Mouse (Mus musculus) limb, embryonic 15.5 days (tissue): ENCODE results near the gene B3gnt2. TPM values are rescaled to one million over a fixed set of nuclear protein-coding genes. Genes with fewer than 3 reads are reported as not detected.

ENCODE experiments used
- ATAC-seq: fragments of 200-750 bp; cut with Nextera tagmentation; 2 replicates; pipeline ENCODE4 v1.8.0; 2017; ENCODE audit warnings: low read depth, moderate TSS enrichment; ENCODE audit not compliant: insufficient number of reproducible peaks, low FRiP score, low TSS enrichment
- H3K27ac ChIP-seq: fragments of 300-500 bp; sonication (generic); 2 replicates; pipeline ENCODE4 v1.5.1; 2015; ENCODE audit warnings: moderate library complexity, mild to moderate bottlenecking, inconsistent platforms
- H3K27me3 ChIP-seq: fragments of 300-500 bp; sonication (generic); 2 replicates; pipeline ENCODE4 v1.6.1; 2015; ENCODE audit warnings: inconsistent platforms
- H3K36me3 ChIP-seq: fragments of 300-500 bp; sonication (generic); 2 replicates; pipeline ENCODE4 v1.6.1; 2015; ENCODE audit warnings: inconsistent platforms
- H3K4me1 ChIP-seq: fragments of 300-500 bp; sonication (generic); 2 replicates; pipeline ENCODE4 v1.6.1; 2015; ENCODE audit warnings: inconsistent platforms
- H3K4me2 ChIP-seq: fragments of 300-500 bp; sonication (generic); 2 replicates; pipeline ENCODE4 v1.6.1; 2015; ENCODE audit warnings: mild to moderate bottlenecking, inconsistent platforms
- H3K4me3 ChIP-seq: fragments of 300-500 bp; sonication (generic); 2 replicates; pipeline ENCODE4 v1.5.1; 2015; ENCODE audit warnings: mild to moderate bottlenecking, inconsistent platforms
- H3K9ac ChIP-seq: fragments of 300-500 bp; sonication (generic); 2 replicates; pipeline ENCODE4 v1.6.1; 2015; ENCODE audit warnings: inconsistent platforms
- H3K9me3 ChIP-seq: fragments of 300-500 bp; sonication (generic); 2 replicates; pipeline ENCODE4 v1.6.1; 2016; ENCODE audit warnings: inconsistent platforms
- WGBS: fragments of 180-500 bp; shearing (Covaris S2); methylation state at CpG from one replicate; pipeline ENCODE4 v1.1.7; 2015; 5-methylcytosine and 5-hydroxymethylcytosine counted together
- polyA plus RNA-seq: library from polyadenylated mRNA; unstranded; fragments of >200 nt; fragmentation: Nextera tagmentation; extraction: Ambion mirVana; gene quantifications from 2 replicates; pipeline ENCODE4 v1.2.1, GENCODE M21; 2015

Gene B3gnt2
- polyA plus RNA-seq, 1 experiment from 2014 or later: 11.6 TPM

- Histone ChIP-seq H3K4me3 (no peak overlapping the region), H3K9ac (no peak overlapping the region), H3K27ac (no peak overlapping the region), H3K4me1 (peaks cover 14% of the 10 kb centered on the region), H3K9me3 (no peaks in the 10 kb centered on the region), H3K4me2 (no peak overlapping the region), H3K27me3 (no peaks in the 10 kb centered on the region), H3K36me3 (no peaks in the 10 kb centered on the region)
- no peak for ATAC-seq
- 61% methylated on average over 4 of the region's 4 CpGs for WGBS
Observed at GRCm38 (mm10) chr11:22844754-22845718, 15.7 kb downstream of the B3gnt2 start.

GRCm38 (mm10) chr11:22839456-22839855, 21.3 kb downstream of the B3gnt2 start:
- WGBS: 58% methylated on average over 3 of the region's 3 CpGs
- no peaks in the 10 kb centered on the region; the same call in 1 of the 2 replicates for H3K4me1 ChIP-seq
- H3K27me3 ChIP-seq: no peaks in the 10 kb centered on the region
- H3K36me3 ChIP-seq: no peaks in the 10 kb centered on the region
- no peak for ATAC-seq
- no peak overlapping the region for H3K4me2 ChIP-seq
- H3K9me3 ChIP-seq: no peaks in the 10 kb centered on the region
- H3K4me3 ChIP-seq: no peak overlapping the region
- H3K27ac ChIP-seq: no peak overlapping the region
- no peak overlapping the region for H3K9ac ChIP-seq

- ATAC-seq: no peak
- Histone ChIP-seq H3K27ac (no peak overlapping the region), H3K27me3 (no peaks in the 10 kb centered on the region), H3K4me3 (no peak overlapping the region), H3K4me1 (no peaks in the 10 kb centered on the region), H3K9me3 (no peaks in the 10 kb centered on the region), H3K9ac (no peak overlapping the region), H3K36me3 (no peaks in the 10 kb centered on the region), H3K4me2 (no peak overlapping the region)
- 72% methylated on average over 1 of the region's 1 CpGs for WGBS
Observed at GRCm38 (mm10) chr11:22838361-22838760, 22.4 kb downstream of the B3gnt2 start.

GRCm38 (mm10) chr11:22836269-22836668, 24.5 kb downstream of the B3gnt2 start:
- WGBS: 91% methylated on average over 10 of the region's 10 CpGs
- Histone ChIP-seq H3K9me3 (no peaks in the 10 kb centered on the region), H3K4me3 (no peak overlapping the region), H3K36me3 (0 out of 2 replicates have a peak, but pooled peaks cover 2% of the 10 kb centered on the region), H3K4me2 (no peak overlapping the region), H3K9ac (no peak overlapping the region), H3K27ac (no peak overlapping the region), H3K4me1 (no peaks in the 10 kb centered on the region), H3K27me3 (no peaks in the 10 kb centered on the region)
- no peak for ATAC-seq

- 83% methylated on average over 4 of the region's 4 CpGs for WGBS
Observed at GRCm38 (mm10) chr11:22832600-22832999, 28.2 kb downstream of the B3gnt2 start.

GRCm38 (mm10) chr11:22831916-22832315, 28.8 kb downstream of the B3gnt2 start:
- no peak overlapping the region for H3K27ac ChIP-seq
- no peak overlapping the region for H3K4me3 ChIP-seq
- no peaks in the 10 kb centered on the region for H3K27me3 ChIP-seq
- no peak overlapping the region for H3K4me2 ChIP-seq
- WGBS: 83% methylated on average over 11 of the region's 11 CpGs
- 0 out of 2 replicates have a peak, but pooled peaks cover 2% of the 10 kb centered on the region for H3K36me3 ChIP-seq
- H3K4me1 ChIP-seq: peaks cover 7% of the 10 kb centered on the region; the same call in 1 of the 2 replicates
- H3K9ac ChIP-seq: no peak overlapping the region
- no peak for ATAC-seq
- H3K9me3 ChIP-seq: no peaks in the 10 kb centered on the region

More at GRCm38 (mm10) chr11:22832600-22832999, 28.2 kb downstream of the B3gnt2 start:
- no peak overlapping the region for H3K9ac ChIP-seq
- no peak for ATAC-seq
- no peaks in the 10 kb centered on the region for H3K27me3 ChIP-seq
- no peak overlapping the region for H3K27ac ChIP-seq
- peaks cover 6% of the 10 kb centered on the region; the same call in 1 of the 2 replicates for H3K4me1 ChIP-seq
- H3K36me3 ChIP-seq: 0 out of 2 replicates have a peak, but pooled peaks cover 2% of the 10 kb centered on the region
- H3K4me3 ChIP-seq: no peak overlapping the region
- H3K9me3 ChIP-seq: no peaks in the 10 kb centered on the region
- no peak overlapping the region for H3K4me2 ChIP-seq

- Histone ChIP-seq H3K4me3 (no peak overlapping the region), H3K4me1 (peaks cover 7% of the 10 kb centered on the region; the same call in 1 of the 2 replicates), H3K27ac (0 out of 2 replicates have a peak overlapping the region, but pooled peaks have one; percentile 2), H3K4me2 (no peak overlapping the region), H3K9me3 (no peaks in the 10 kb centered on the region), H3K9ac (no peak overlapping the region), H3K36me3 (0 out of 2 replicates have a peak, but pooled peaks cover 2% of the 10 kb centered on the region), H3K27me3 (no peaks in the 10 kb centered on the region)
- WGBS: 67% methylated on average over 6 of the region's 6 CpGs
- ATAC-seq: no peak
Observed at GRCm38 (mm10) chr11:22830684-22831083, 30.1 kb downstream of the B3gnt2 start.

- no peak for ATAC-seq
- H3K36me3 ChIP-seq: 0 out of 2 replicates have a peak, but pooled peaks cover 2% of the 10 kb centered on the region
- peaks cover 7% of the 10 kb centered on the region; the same call in 1 of the 2 replicates for H3K4me1 ChIP-seq
- H3K4me2 ChIP-seq: no peak overlapping the region
- H3K4me3 ChIP-seq: no peak overlapping the region
- H3K27me3 ChIP-seq: no peaks in the 10 kb centered on the region
- H3K9me3 ChIP-seq: no peaks in the 10 kb centered on the region
- 0 out of 2 replicates have a peak overlapping the region, but pooled peaks have one; percentile 2 for H3K27ac ChIP-seq
- no peak overlapping the region for H3K9ac ChIP-seq
- WGBS: 48% methylated on average over 5 of the region's 5 CpGs
Observed at GRCm38 (mm10) chr11:22830179-22830611, 30.6 kb downstream of the B3gnt2 start.

- Histone ChIP-seq H3K4me3 (no peak overlapping the region), H3K9me3 (no peaks in the 10 kb centered on the region), H3K27ac (no peak overlapping the region), H3K4me2 (no peak overlapping the region), H3K36me3 (0 out of 2 replicates have a peak, but pooled peaks cover 2% of the 10 kb centered on the region), H3K27me3 (no peaks in the 10 kb centered on the region), H3K9ac (no peak overlapping the region), H3K4me1 (peaks cover 10% of the 10 kb centered on the region; the same call in 1 of the 2 replicates)
- no peak for ATAC-seq
- 94% methylated on average over 15 of the region's 15 CpGs for WGBS
Observed at GRCm38 (mm10) chr11:22828988-22829632, 31.7 kb downstream of the B3gnt2 start.

- H3K27me3 ChIP-seq: no peaks in the 10 kb centered on the region
- no peak overlapping the region for H3K4me2 ChIP-seq
- H3K36me3 ChIP-seq: 0 out of 2 replicates have a peak, but pooled peaks cover under 1% of the 10 kb centered on the region
- H3K4me1 ChIP-seq: peaks cover 11% of the 10 kb centered on the region; the same call in 1 of the 2 replicates
- H3K9ac ChIP-seq: no peak overlapping the region
- no peak overlapping the region for H3K4me3 ChIP-seq
- no peak overlapping the region for H3K27ac ChIP-seq
- no peak for ATAC-seq
- no peaks in the 10 kb centered on the region for H3K9me3 ChIP-seq
- 79% methylated on average over 4 of the region's 4 CpGs for WGBS
Observed at GRCm38 (mm10) chr11:22827514-22828080, 33.2 kb downstream of the B3gnt2 start.

- ATAC-seq: no peak
- no peaks in the 10 kb centered on the region for H3K9me3 ChIP-seq
Observed at GRCm38 (mm10) chr11:22826665-22827064, 34.1 kb downstream of the B3gnt2 start.

More at GRCm38 (mm10) chr11:22826665-22827064, 34.1 kb downstream of the B3gnt2 start:
- WGBS: 89% methylated on average over 6 of the region's 6 CpGs
- H3K27ac ChIP-seq: no peak overlapping the region
- peaks cover 11% of the 10 kb centered on the region; the same call in 1 of the 2 replicates for H3K4me1 ChIP-seq
- no peak overlapping the region for H3K4me2 ChIP-seq
- H3K27me3 ChIP-seq: no peaks in the 10 kb centered on the region
- H3K9ac ChIP-seq: no peak overlapping the region
- no peaks in the 10 kb centered on the region for H3K36me3 ChIP-seq
- no peak overlapping the region for H3K4me3 ChIP-seq
